Mouse (Mus musculus) limb, embryonic 11.5 days (tissue): ENCODE results near the gene Asb16. TPM values are rescaled to one million over a fixed set of nuclear protein-coding genes. Genes with fewer than 3 reads are reported as not detected.

Experiments used
- ATAC-seq: fragments of 200-750 bp; cut with Nextera tagmentation; 2 replicates; pipeline ENCODE4 v1.8.0; 2017; ENCODE audit warnings: low read depth; ENCODE audit not compliant: insufficient number of reproducible peaks, low FRiP score, low TSS enrichment
- DNase-seq: peaks from one replicate; pipeline ENCODE4 v3.0.0-alpha.2; 2015; ENCODE audit warnings: low spot score
- H3K27ac ChIP-seq: fragments of 300-500 bp; sonication (generic); replicated peaks from 2 replicates; pipeline ENCODE4 v1.5.1; 2014; ENCODE audit warnings: low read depth, mild to moderate bottlenecking, low read length
- H3K27me3 ChIP-seq: fragments of 300-500 bp; sonication (generic); 2 replicates; pipeline ENCODE4 v1.6.1; 2014; ENCODE audit warnings: mild to moderate bottlenecking, low read length, mixed read lengths; ENCODE audit not compliant: control insufficient read depth, insufficient read depth
- H3K36me3 ChIP-seq: fragments of 300-500 bp; sonication (generic); 2 replicates; pipeline ENCODE4 v1.6.1; 2014; ENCODE audit warnings: mild to moderate bottlenecking, low read length, moderate library complexity, mixed read lengths; ENCODE audit not compliant: control insufficient read depth, insufficient read depth
- H3K4me1 ChIP-seq: fragments of 300-500 bp; sonication (generic); 2 replicates; pipeline ENCODE4 v1.6.1; 2014; ENCODE audit warnings: low read length, mixed read lengths; ENCODE audit not compliant: control insufficient read depth, insufficient read depth
- H3K4me2 ChIP-seq: fragments of 300-500 bp; sonication (generic); 2 replicates; pipeline ENCODE4 v1.6.1; 2014; ENCODE audit warnings: low read depth, mild to moderate bottlenecking, moderate library complexity; ENCODE audit not compliant: severe bottlenecking
- H3K4me3 ChIP-seq: fragments of 300-500 bp; sonication (generic); 2 replicates; pipeline ENCODE4 v1.5.1; 2014; ENCODE audit warnings: low read depth, low read length
- H3K9ac ChIP-seq: fragments of 300-500 bp; sonication (generic); 2 replicates; pipeline ENCODE4 v1.6.1; 2014; ENCODE audit warnings: mild to moderate bottlenecking, low read length
- H3K9me3 ChIP-seq: fragments of 300-500 bp; sonication (generic); 2 replicates; pipeline ENCODE4 v1.6.1; 2016; ENCODE audit warnings: low read length; ENCODE audit not compliant: control insufficient read depth
- WGBS: fragments of 180-500 bp; shearing (Covaris S2); extraction: QIAGEN DNeasy Blood & Tissue Kit; methylation state at CpG from one replicate; pipeline ENCODE4 v1.1.7; 2014; 5-methylcytosine and 5-hydroxymethylcytosine counted together
- polyA plus RNA-seq: library from polyadenylated mRNA; unstranded; fragments of >200 nt; fragmentation: Nextera tagmentation; extraction: Ambion mirVana; gene quantifications from 2 replicates; pipeline ENCODE4 v1.2.1, GENCODE M21; 2014

Asb16 gene
- polyA plus RNA-seq, 1 experiment from 2014 or later: 0.33 TPM

DNA sequence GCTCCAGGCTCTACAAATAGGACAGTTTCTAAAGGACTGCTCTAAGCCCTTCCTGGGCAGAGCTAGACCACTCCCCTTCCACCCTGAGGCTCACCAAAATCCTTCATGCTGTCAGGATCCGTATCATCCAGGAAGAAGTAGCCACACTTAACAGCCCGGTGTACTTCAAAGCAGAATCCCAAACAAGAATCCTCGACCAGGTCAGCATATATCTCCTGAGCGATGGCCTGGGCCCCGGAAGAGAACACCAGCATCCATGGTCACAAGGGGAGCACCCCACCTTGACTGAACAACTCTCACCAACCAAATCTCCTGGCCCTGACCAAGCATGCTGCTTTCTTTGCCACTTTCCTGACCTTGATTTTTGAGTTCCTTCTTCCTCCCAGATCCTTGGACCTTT, 25.9 kb downstream of the Asb16 start:
- Histone ChIP-seq H3K27me3 (no peaks in the 10 kb centered on the region), H3K36me3 (peaks cover 28% of the 10 kb centered on the region), H3K9me3 (no peaks in the 10 kb centered on the region), H3K4me3 (peak overlapping the region; percentile 90; the same call in 1 of the 2 replicates), H3K9ac (no peak overlapping the region; the same call in 1 of the 2 replicates), H3K4me1 (peaks cover 7% of the 10 kb centered on the region), H3K27ac (no peak overlapping the region), H3K4me2 (peak overlapping the region; percentile 79; the same call in 1 of the 2 replicates)
- ATAC-seq (no peak), DNase-seq (no peak)
- WGBS: 74% methylated on average over 5 of the region's 5 CpGs

DNA sequence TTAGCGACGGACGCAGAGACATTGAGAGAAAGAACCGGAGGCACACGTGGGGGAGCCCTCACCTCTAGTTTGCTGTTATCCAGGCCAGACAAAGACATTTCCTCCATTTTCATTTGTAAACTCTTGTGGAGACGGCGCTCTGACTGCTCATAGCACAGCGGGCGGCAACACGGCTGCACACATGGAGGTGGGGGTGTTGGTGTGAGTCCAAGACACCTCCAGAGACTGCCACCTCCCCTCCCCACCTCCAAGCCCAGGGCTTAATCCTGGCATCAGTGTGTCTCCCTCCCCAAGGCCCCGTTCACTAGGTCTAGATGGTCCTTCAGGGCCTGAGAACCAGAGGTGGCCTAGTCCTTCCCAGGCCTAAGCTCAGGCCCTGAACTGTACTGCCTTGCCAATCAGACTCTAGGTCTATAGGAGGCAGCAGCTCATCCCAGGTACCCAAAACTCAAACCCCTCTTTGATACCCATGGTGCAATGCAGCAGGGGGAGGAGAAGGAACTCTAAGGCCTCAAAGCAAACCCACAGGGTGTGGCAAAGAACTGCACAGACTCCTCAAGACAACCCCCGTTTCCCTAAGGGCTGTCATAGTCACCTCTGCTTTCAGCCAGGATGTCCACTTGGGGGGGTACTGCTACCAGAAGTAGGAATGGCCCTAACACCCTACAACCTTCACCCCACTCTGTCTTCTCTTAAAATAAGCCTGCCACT, 26.5 kb downstream of the Asb16 start:
- Histone ChIP-seq H3K27ac (peak overlapping the region; percentile 99; the same call in 1 of the 2 replicates), H3K9me3 (no peaks in the 10 kb centered on the region), H3K4me2 (peak overlapping the region; percentile 79), H3K9ac (peak overlapping the region; percentile 89), H3K4me3 (peak overlapping the region; percentile 90), H3K27me3 (no peaks in the 10 kb centered on the region), H3K36me3 (peaks cover 26% of the 10 kb centered on the region), H3K4me1 (peaks cover 7% of the 10 kb centered on the region)
- ATAC-seq (no peak), DNase-seq (no peak)
- whole genome bisulfite sequencing: 78% methylated on average over 12 of the region's 12 CpGs

DNA sequence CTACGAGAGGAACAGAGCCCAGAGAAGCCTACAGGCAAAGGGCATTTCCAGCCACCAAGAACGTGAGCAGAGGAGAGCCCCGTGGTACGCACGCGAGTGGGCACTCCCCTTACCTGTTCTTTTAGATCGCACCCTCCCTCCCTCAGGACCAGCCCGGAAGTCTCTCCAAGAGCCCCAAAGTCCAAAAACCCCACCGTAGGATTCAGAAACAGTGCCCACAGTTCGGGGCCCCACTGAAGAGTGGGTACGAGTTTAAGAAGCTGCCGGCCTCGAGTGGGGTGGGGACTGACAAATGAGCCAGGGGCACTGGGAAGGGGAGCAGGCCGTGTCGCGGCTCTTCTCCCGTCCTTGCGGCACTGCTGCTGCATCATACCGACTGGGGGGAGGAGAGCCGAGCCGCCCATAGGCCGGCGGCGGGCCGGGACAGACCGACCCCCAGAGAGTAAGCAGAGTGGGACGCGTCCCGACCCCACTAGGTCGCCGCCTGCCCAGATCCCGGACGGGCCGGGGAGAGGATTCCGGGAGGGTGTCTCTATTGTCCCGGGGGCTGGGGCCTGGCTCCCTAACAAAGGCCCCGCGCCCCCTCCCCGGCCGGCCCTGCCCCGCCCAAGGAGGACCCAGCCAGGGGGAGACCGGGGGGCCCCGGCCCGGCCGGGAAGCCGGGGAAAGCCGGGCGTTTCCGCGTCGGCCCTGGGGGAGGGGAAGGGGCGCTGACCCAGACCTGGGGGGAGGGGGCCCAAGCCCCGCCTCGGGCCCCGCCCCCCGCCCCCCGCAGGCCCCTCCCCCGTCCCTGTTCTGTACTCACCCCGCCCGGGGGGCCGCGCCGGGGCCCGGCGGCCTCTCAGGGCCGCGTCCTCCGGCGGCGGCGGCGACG, 27.3 kb downstream of the Asb16 start:
- Histone ChIP-seq H3K9ac (peak overlapping the region; percentile 89), H3K4me1 (peaks cover 7% of the 10 kb centered on the region), H3K27me3 (no peaks in the 10 kb centered on the region), H3K9me3 (no peaks in the 10 kb centered on the region), H3K27ac (peak overlapping the region; percentile 99), H3K36me3 (peaks cover 24% of the 10 kb centered on the region), H3K4me2 (peak overlapping the region; percentile 79), H3K4me3 (peak overlapping the region; percentile 90)
- DNase-seq (peak; percentile 81), ATAC-seq (peak; percentile 13; the same call in 1 of the 2 replicates)
- under 1% methylated on average over 42 of the region's 73 CpGs for WGBS

DNA sequence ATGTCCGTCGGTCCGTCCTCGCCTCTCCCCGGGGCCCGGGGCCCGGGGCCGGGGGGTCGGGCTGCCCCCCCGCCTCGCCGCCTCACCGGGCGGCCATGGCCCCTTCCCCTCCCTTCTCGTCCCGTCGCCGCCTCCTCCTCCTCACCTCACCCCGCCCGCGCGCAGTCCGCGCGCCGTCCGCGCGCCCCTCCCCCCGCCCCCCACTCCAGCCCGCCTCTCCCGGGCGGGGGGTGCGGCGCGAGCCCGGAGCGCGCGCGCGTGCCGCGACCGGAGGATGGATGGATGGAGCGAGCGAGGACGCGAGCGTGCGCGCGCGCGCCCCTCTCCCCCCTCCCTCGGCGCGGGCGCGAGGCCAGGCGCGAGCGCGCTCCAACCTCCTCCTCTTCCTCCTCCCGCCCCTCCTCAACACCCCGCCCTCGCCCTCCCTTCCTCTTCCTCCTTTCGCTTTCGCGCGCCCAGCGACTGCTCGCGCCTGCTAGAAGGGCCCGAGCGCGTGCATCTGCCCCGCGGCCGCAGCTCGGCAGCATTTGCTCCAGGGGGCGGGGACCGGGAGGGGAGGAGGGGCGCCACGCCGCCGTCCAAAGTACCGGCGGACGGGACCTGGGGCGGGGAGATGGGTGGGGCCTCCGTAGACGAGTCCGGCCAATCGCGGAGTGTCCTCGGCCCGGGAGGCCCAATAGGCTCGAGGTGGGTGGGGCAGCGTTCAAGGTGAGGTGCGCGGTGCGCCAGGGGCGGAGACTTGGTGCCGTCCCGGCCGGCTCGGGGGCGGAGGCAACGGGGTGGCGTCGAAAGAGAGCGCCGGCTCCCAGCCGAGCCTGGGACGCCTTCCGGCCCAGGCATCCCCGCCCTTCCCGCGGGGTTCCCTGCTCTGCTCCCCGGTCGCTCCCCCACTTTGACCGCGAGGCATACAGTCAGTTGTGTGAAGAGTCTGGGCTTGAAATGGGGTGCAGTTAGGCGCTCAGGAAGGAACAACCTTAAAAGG, 28.2 kb downstream of the Asb16 start, which contains the start of gene Atxn7l3:
Atxn7l3 (minus strand) TSS at position 141 of the 982 bp plus-strand sequence.
- Histone ChIP-seq H3K4me3 (peak within 1 kb of the TSS; percentile 90), H3K9ac (peak within 1 kb of the TSS; percentile 89), H3K4me1 (peaks cover 7% of the 10 kb centered on the region), H3K4me2 (peak within 1 kb of the TSS; percentile 79), H3K9me3 (no peaks in the 10 kb centered on the region), H3K27ac (peak within 1 kb of the TSS; percentile 99), H3K27me3 (no peaks in the 10 kb centered on the region), H3K36me3 (peaks cover 17% of the 10 kb centered on the region)
- DNase-seq (peak; percentile 97), ATAC-seq (peak; percentile 89)
- WGBS: under 1% methylated on average over 78 of the region's 125 CpGs

DNA sequence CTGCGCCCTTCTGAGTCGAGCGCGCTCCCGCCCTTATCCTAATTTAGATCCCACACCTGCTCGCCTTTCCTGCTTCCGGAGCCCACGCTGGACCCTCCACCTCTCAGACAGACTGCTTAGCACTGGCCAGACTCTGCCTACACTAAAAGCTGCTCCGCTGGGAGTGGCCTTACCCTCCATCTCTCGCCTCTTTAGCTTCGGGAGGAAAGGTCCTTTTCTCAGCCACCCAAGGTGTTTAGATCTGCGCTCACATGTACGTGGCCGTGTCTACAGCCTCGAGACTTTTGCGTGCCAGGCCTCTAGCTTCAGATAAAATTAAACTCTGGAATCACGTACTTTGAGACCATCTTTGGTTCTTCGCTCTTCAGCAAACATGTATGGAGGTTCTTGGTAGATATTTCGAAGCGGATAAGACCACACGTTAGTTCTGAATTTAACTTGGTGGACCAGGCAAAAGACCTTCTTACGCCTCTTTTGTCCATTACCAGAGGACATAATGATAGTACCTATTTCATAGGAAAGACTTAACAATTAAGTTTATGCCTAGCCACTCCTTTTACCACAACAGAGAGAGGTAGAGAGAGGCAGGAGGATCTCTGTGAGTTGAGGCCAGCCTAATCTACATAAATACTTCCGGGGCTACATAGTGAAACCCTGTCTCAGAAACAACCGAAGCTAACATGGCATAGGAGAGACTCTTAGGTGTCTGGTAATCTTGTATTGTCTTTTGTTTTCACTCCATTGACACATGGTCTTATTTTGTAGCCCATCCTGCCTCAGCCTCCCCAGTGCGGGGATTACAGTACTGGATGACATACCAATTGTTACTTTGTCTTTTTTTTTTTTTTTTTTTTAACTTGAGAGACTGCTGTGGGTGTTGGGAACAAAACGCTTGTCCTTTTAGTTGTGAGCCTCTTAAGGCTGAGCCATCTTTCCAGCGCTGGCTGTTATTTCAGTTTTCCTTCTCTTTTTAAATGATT, 29.3 kb downstream of the Asb16 start:
- no peak for DNase-seq
- Histone ChIP-seq H3K9ac (peak overlapping the region; percentile 56), H3K36me3 (peaks cover 7% of the 10 kb centered on the region), H3K27me3 (no peaks in the 10 kb centered on the region), H3K4me1 (peaks cover 7% of the 10 kb centered on the region), H3K9me3 (no peaks in the 10 kb centered on the region), H3K4me2 (peak overlapping the region; percentile 67), H3K27ac (peak overlapping the region; percentile 99), H3K4me3 (peak overlapping the region; percentile 90)
- peak; percentile 55 for ATAC-seq
- 26% methylated on average over 27 of the region's 27 CpGs for WGBS

DNA sequence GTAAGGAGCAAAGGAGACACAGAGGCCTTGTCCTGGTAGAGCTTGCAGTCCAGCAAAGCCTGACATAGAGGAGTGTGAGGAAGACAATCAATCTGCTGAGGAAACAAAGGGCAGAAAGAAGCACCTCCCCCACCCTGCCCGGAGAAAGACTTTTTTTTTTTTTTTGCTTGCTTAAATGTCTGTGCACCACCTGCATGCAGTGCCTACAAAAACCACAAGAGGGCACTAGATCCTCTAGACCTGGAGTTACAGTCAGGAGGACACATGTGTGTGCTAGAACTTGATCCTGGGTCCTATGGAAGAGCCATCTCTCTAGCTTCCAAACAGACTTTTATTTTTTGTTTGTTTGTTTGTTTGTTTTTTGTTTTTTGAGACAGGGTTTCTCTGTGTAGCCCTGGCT, 31.3 kb downstream of the Asb16 start:
- H3K36me3 ChIP-seq: no peaks in the 10 kb centered on the region
- H3K27ac ChIP-seq: no peak overlapping the region

DNA sequence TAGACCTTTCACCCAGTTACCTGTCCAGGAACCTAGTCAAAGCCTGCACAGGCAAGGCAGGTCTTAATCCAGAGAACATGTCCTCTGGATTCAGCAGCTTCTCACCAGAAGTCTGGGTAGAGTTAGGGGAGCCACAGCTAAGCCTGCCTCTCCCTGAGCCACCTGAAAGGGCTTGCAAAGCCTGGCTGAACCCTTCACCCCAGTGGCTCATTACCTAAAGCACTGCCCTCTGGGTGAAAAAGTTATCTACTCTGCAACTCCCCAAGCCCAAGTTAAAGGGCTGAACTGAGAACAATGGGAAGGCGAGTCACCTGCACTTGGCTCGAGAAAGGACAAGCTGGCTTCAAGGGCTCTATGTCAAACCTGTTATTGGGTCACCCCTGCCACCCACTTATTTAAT, 35.6 kb downstream of the Asb16 start:
- WGBS: 60% methylated on average over 2 of the region's 2 CpGs

More for the DNA sequence above, 31.3 kb downstream of the Asb16 start:
- H3K4me1 ChIP-seq: peaks cover 5% of the 10 kb centered on the region
- no peak overlapping the region for H3K4me3 ChIP-seq
- H3K9me3 ChIP-seq: no peaks in the 10 kb centered on the region
- WGBS: 38% methylated on average over 1 of the region's 1 CpGs
- DNase-seq (peak; percentile 83), ATAC-seq (no peak)
- no peaks in the 10 kb centered on the region for H3K27me3 ChIP-seq
- H3K4me2 ChIP-seq: no peak overlapping the region
- no peak overlapping the region for H3K9ac ChIP-seq

More for the DNA sequence above, 35.6 kb downstream of the Asb16 start:
- Histone ChIP-seq H3K4me1 (peaks cover 4% of the 10 kb centered on the region), H3K9me3 (no peaks in the 10 kb centered on the region), H3K36me3 (peaks cover 17% of the 10 kb centered on the region; the same call in 1 of the 2 replicates), H3K9ac (no peak overlapping the region), H3K27me3 (no peaks in the 10 kb centered on the region), H3K4me2 (no peak overlapping the region), H3K27ac (no peak overlapping the region), H3K4me3 (no peak overlapping the region)
- ATAC-seq (no peak), DNase-seq (peak; percentile 20)
